Comparison of ENCODE assay signal across 8 mouse cellular contexts in genomic region chr16:30552621-30553338, GRCm38 (mm10). TPM values are rescaled to one million over a fixed set of nuclear protein-coding genes. Genes with fewer than 3 reads are reported as not detected.
DNase-seq lines count a peak whose midpoint lies in the region; ATAC-seq and TF ChIP-seq lines count a peak whose summit lies in the region.

No protein-coding gene starts in this region.

- no peaks in the 10 kb centered on the region for H3K27me3 ChIP-seq in forebrain, embryonic 12.5 days
- H3K27me3 ChIP-seq in heart, embryonic 13.5 days (replicated peaks) = no peaks in the 10 kb centered on the region
- no peaks in the 10 kb centered on the region for H3K27me3 ChIP-seq in kidney, postnatal 0 days (ENCODE audit: insufficient read depth, low read length)
- H3K27me3 ChIP-seq in liver, adult 2 months (ENCODE audit: control insufficient read depth, insufficient read depth, low read length) = no peaks in the 10 kb centered on the region

- peak overlapping the region; percentile 63 for H3K27ac ChIP-seq in forebrain, embryonic 12.5 days
- peak overlapping the region; percentile 97 for H3K27ac ChIP-seq in heart, embryonic 13.5 days (replicated peaks)
- H3K27ac ChIP-seq in kidney, postnatal 0 days = peak overlapping the region; percentile 82
- peak overlapping the region; percentile 76 for H3K27ac ChIP-seq in liver, adult 2 months (replicated peaks; ENCODE audit: insufficient read depth, low read depth, low read length)

- H3K4me3 ChIP-seq in forebrain, embryonic 12.5 days (replicated peaks) = no peak overlapping the region
- H3K4me3 ChIP-seq in heart, embryonic 13.5 days = no peak overlapping the region
- H3K4me3 ChIP-seq in kidney, postnatal 0 days (replicated peaks; ENCODE audit: low read depth, low read length) = no peak overlapping the region
- no peak overlapping the region for H3K4me3 ChIP-seq in liver, adult 2 months (ENCODE audit: insufficient read depth, low read depth, low read length)

- no peak overlapping the region for H3K4me2 ChIP-seq in forebrain, embryonic 12.5 days
- peak overlapping the region; percentile 21 for H3K4me2 ChIP-seq in heart, embryonic 13.5 days
- peak overlapping the region; percentile 7; the same call in 1 of the 2 replicates for H3K4me2 ChIP-seq in kidney, postnatal 0 days (ENCODE audit: low read length)

- no peaks in the 10 kb centered on the region for H3K79me2 ChIP-seq in liver, adult 2 months (ENCODE audit: control insufficient read depth, insufficient read depth, low read length)

- H3K9ac ChIP-seq in forebrain, embryonic 12.5 days = no peak overlapping the region
- H3K9ac ChIP-seq in heart, embryonic 13.5 days = peak overlapping the region; percentile 70
- peak overlapping the region; percentile 35; the same call in 1 of the 2 replicates for H3K9ac ChIP-seq in kidney, postnatal 0 days (ENCODE audit: low read depth, low read length)
- peak overlapping the region; percentile 24; the same call in 1 of the 2 replicates for H3K9ac ChIP-seq in liver, adult 2 months (ENCODE audit: low read depth, low read length)

- peak; percentile 16 for DNase-seq in urinary bladder, postnatal 25 days (ENCODE audit: low spot score)
- no peak for DNase-seq in urinary bladder, adult 2 months (ENCODE audit: low spot score)
- DNase-seq in kidney, postnatal 0 days (ENCODE audit: low spot score) = peak; percentile 77
- DNase-seq in liver, adult 2 months (ENCODE audit: extremely low read depth, low read depth, low spot score) = no peak
- DNase-seq in ovary, adult 18-20 months (ENCODE audit: low spot score) = peak; percentile 71
- no peak for DNase-seq in thymus, postnatal 36 days

- peaks cover 18% of the 10 kb centered on the region; the same call in 1 of the 2 replicates for H3K36me3 ChIP-seq in forebrain, embryonic 12.5 days (replicated peaks)
- H3K36me3 ChIP-seq in heart, embryonic 13.5 days = peaks cover 34% of the 10 kb centered on the region
- H3K36me3 ChIP-seq in kidney, postnatal 0 days (ENCODE audit: insufficient read depth, low read length) = no peaks in the 10 kb centered on the region
- H3K36me3 ChIP-seq in liver, adult 2 months (ENCODE audit: control insufficient read depth, insufficient read depth, low read length) = no peaks in the 10 kb centered on the region

- peaks cover 21% of the 10 kb centered on the region; the same call in 1 of the 2 replicates for H3K9me3 ChIP-seq in forebrain, embryonic 12.5 days
- peaks cover 25% of the 10 kb centered on the region for H3K9me3 ChIP-seq in heart, embryonic 13.5 days
- H3K9me3 ChIP-seq in kidney, postnatal 0 days (replicated peaks; ENCODE audit: low read length) = peaks cover 4% of the 10 kb centered on the region; the same call in 1 of the 2 replicates

- peaks cover 26% of the 10 kb centered on the region for H3K4me1 ChIP-seq in forebrain, embryonic 12.5 days
- peaks cover 38% of the 10 kb centered on the region for H3K4me1 ChIP-seq in heart, embryonic 13.5 days
- peaks cover 8% of the 10 kb centered on the region; the same call in 1 of the 2 replicates for H3K4me1 ChIP-seq in kidney, postnatal 0 days (replicated peaks; ENCODE audit: insufficient read depth, low read length)
- peaks cover 6% of the 10 kb centered on the region for H3K4me1 ChIP-seq in liver, adult 2 months (ENCODE audit: control insufficient read depth, insufficient read depth, low read length)

- no peak for TF ChIP-seq CTCF in kidney, postnatal 0 days (IDR thresholded peaks at IDR 0.05; ENCODE audit: low read depth)
- no peak for TF ChIP-seq CTCF in liver, adult 2 months (IDR thresholded peaks at IDR 0.05; ENCODE audit: low read depth, low read length)

- no peak for TF ChIP-seq POLR2A in liver, adult 2 months (IDR thresholded peaks at IDR 0.05; ENCODE audit: extremely low read depth, insufficient read depth, low read length)

- no peak for ATAC-seq in forebrain, embryonic 12.5 days (ENCODE audit: low FRiP score)
- ATAC-seq in heart, embryonic 13.5 days (ENCODE audit: extremely low read depth, insufficient number of reproducible peaks, low FRiP score, low TSS enrichment) = peak; percentile 21; the same call in 1 of the 2 replicates
- peak; percentile 18; the same call in 1 of the 2 replicates for ATAC-seq in kidney, postnatal 0 days (replicated peaks; ENCODE audit: low FRiP score, low read depth)

- WGBS in forebrain, embryonic 12.5 days = 32% methylated on average over 11 of the region's 11 CpGs
- 20% methylated on average over 11 of the region's 11 CpGs for WGBS in heart, embryonic 13.5 days
- 25% methylated on average over 11 of the region's 11 CpGs for WGBS in kidney, postnatal 0 days
- 56% methylated on average over 11 of the region's 11 CpGs for WGBS in liver, adult 2 months

RNA-seq across cellular contexts. Expression of gene Tmem44, which starts 2.1 kb away (rescaled TPM):
- 6.2 and 6.3 TPM in 2 replicates for polyA plus RNA-seq in urinary bladder, adult 2 months (2012; rRNA removed)
- polyA plus RNA-seq in forebrain, embryonic 12.5 days (2016; fragmentation: Nextera tagmentation; extraction: Ambion mirVana) = 47.4 and 47.8 TPM in 2 replicates
- 19.6 and 20.9 TPM in 2 replicates for polyA plus RNA-seq in heart, embryonic 13.5 days (2015; fragmentation: Nextera tagmentation; extraction: Ambion mirVana)
- 13.4 and 13.8 TPM in 2 replicates for polyA plus RNA-seq in kidney, postnatal 0 days (2015; fragmentation: Nextera tagmentation; extraction: Ambion mirVana)
- 1.2 and 1.3 TPM in 2 replicates for total RNA-seq in liver, adult 2 months (2014; rRNA removed)
- polyA plus RNA-seq in liver, adult 2 months (2012; rRNA removed) = 0.80 and 2.0 TPM in 2 replicates

RNA-seq across cellular contexts. Expression of gene Lsg1, which starts 34.6 kb away (rescaled TPM):
- 22.0 and 22.5 TPM in 2 replicates for polyA plus RNA-seq in urinary bladder, adult 2 months (2012; rRNA removed)
- polyA plus RNA-seq in forebrain, embryonic 12.5 days (2016; fragmentation: Nextera tagmentation; extraction: Ambion mirVana) = 79.6 and 85.9 TPM in 2 replicates
- 35.7 and 37.4 TPM in 2 replicates for polyA plus RNA-seq in heart, embryonic 13.5 days (2015; fragmentation: Nextera tagmentation; extraction: Ambion mirVana)
- 55.3 and 59.3 TPM in 2 replicates for polyA plus RNA-seq in kidney, postnatal 0 days (2015; fragmentation: Nextera tagmentation; extraction: Ambion mirVana)
- 8.3 and 10.0 TPM in 2 replicates for total RNA-seq in liver, adult 2 months (2014; rRNA removed)
- 6.9 and 9.5 TPM in 2 replicates for polyA plus RNA-seq in liver, adult 2 months (2012; rRNA removed)

RNA-seq across cellular contexts. Expression of gene Fam43a, which starts 46.7 kb away (rescaled TPM):
- polyA plus RNA-seq in urinary bladder, adult 2 months (2012; rRNA removed) = 9.3 and 9.7 TPM in 2 replicates
- 11.0 and 11.4 TPM in 2 replicates for polyA plus RNA-seq in forebrain, embryonic 12.5 days (2016; fragmentation: Nextera tagmentation; extraction: Ambion mirVana)
- 13.8 and 14.0 TPM in 2 replicates for polyA plus RNA-seq in heart, embryonic 13.5 days (2015; fragmentation: Nextera tagmentation; extraction: Ambion mirVana)
- 18.5 and 19.9 TPM in 2 replicates for polyA plus RNA-seq in kidney, postnatal 0 days (2015; fragmentation: Nextera tagmentation; extraction: Ambion mirVana)
- total RNA-seq in liver, adult 2 months (2014; rRNA removed) = 4.2 and 6.7 TPM in 2 replicates
- 4.4 and 4.7 TPM in 2 replicates for polyA plus RNA-seq in liver, adult 2 months (2012; rRNA removed)

Comparison
In these comparisons a context has a peak if more than half of its experiments do, and no peak if none do; other contexts are left out.
1. DNase-seq: peak in urinary bladder, postnatal 25 days (single experiment), kidney, postnatal 0 days (single experiment) and ovary, adult 18-20 months (single experiment); none in urinary bladder, adult 2 months (single experiment), liver, adult 2 months (single experiment) and thymus, postnatal 36 days (0 of 2).
2. Peak in every context shown above with its lines, with median percentiles within 50 percentile points of each other: H3K27ac ChIP-seq.